Mouse (Mus musculus) T-cell, adult 2 months (primary cell): Measurements from ENCODE around the gene Fxyd4.

Experiments
- DNase-seq: peaks from one replicate; pipeline ENCODE4 v3.0.0; 2022; ENCODE audit warnings: low spot score

Gene Fxyd4

GRCm38 (mm10) chr6:117917576-117917975 is 19.9 kb downstream of the Fxyd4 start:
- DNase-seq: peak; percentile 79

DNA sequence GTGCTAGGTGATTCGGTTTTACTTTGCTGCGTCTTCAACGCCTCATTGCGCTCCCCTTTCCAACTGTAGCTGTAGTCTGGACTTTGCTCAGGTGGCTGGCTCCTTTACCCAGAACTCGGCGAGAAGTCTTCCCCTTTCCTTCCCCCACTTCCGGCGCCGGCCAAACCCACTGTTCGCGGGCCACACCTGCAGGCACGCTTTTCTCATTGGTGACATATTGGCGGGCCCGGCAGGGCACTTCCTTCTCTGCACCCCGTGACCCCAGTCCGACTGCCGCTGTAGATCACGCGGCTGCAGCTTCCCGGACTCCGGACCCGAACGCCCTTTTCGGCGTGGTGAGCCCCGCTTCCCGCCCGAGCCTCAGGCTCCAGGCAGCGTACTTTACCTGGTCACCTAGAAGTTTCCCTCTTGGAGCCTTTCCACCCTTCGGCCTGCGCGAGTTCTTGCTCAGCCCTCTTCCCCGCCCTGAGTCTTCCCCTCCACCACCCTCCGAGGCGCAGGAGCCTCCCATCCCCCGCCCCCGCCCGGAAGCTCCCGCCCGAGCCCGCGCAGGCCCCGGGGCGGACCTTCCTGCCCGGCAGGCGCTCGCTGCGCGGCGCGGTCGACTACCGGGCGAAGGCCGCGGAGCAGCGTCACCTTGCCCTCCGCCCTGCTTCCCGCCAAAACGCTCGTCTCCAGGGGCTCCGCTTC is 20.6 kb downstream of the Fxyd4 start:
- peak; percentile 86 for DNase-seq

DNA sequence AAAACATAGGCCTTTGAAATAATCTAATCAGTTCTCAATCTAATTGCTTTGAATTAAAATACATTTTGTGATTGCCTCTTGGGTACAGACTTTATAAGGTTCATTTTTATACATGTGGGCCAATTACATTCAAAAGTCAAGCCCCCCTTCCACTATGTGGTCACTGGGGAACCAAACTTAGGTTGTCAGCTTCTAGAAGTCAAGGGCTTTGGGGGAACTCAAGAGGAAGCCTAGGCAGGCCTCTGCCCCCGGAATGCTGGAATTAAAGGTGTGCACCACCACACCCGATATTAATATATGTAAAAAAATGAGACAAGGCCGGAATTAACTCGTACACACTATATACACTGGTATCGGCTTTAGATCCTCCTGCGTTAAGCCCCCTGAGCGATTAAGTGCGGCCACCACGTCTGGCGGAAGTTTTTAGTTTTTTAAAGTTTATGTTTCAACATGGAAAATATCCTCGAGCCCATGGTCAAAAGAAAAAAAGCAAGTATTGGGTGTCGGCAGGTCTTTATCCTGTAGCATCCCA is 21.2 kb downstream of the Fxyd4 start:
- no peak for DNase-seq

DNA sequence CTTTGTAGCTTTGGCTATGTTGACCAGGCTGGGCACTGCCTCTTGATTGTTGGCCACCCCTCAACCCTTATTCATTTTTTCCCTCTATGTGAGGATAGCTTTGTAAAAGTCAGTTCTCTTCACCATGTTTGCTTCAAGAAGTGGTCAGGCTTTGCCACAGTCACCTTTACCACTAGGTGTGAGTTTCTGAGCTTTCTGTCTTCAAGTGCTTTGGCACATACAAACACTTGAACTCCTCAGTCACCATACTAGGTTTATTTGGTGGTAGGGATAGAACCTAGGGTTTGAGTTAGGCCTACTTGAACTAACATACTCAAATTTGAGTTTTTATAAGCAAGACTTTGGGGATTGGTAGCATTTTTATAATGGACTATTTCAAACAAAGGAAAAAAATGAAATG is 23.0 kb downstream of the Fxyd4 start:
- no peak for DNase-seq

DNA sequence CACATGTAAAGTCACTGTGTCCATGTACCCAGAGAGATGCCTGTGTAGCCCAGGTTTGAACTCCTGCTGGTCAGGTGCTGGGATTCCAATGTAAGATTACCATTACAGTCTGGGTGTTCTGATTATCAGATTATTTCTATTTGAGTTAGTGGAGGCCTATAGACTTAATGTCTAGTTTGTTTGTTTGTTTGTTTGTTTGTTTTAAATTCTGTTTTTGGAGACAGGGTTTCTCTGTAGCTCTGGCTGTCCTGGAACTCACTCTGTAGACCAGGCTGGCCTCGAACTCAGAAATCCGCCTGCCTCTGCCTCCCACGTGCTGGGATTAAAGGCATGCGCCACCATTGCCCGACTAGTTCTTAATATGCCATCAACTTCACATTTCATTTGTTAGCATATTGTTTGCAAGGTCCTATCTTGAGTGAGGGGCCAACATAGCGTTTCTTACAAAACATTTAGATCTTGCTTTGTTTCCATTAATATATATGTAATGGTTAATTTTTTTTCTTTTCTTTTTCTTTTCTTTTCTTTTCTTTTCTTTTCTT is 27.3 kb downstream of the Fxyd4 start:
- no peak for DNase-seq

- DNase-seq: no peak
These were observed 29.0 kb downstream of the Fxyd4 start for GRCm38 (mm10) chr6:117908424-117908900.

DNA sequence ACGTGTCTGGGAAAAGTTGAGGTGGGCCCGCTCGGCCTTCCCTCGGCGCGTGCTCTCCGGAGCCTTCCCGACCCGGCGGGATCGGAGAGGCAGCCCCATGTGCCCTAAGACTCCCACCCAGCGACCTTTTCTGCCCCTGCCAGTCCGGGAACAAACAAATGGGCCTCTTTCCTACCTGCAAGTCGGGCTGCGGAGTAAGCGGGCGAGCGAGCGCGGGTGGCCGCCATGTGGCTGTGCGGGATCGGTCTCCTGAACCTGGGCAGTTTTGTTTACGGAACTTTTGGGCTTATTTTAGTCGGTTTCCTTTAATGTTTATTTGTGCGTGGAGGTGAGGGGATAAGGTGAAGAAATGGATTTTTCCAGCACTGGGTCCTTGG is 29.5 kb downstream of the Fxyd4 start:
- DNase-seq: no peak

DNA sequence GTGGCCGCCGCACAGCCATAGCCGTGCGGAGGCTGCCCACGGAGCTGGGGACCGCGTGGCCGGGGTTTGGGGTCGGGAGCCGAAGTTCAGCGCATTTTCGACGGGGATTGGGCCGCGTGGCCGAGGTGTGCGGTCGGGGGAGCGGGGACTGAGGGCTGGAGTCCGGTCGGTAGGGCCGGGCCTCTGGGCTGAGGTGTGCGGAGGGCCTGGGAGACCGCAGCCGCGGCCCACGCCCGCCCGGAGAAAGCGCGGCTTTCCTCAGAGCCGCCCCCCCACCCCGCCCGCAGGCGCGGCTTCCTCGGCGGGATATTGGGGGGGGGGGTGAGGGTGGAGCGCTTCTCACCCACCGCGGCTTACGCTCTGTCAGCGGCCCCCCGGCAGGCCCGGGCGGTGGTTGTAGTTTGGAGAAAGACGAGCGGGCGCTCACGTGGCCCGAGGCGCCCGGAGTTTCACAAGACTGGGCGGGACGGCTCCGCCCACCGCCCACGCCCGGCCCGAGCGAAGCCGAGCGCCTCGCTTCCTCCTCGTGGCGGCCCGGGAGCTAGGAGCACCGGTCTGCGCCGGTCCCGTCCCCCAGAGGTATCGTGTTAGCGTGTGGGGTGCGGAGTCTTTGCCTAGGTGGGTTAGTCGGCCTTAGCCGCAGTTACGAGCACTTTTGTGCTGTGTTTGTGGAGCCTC is 30.1 kb downstream of the Fxyd4 start:
- peak; percentile 93 for DNase-seq

- peak; percentile 98 for DNase-seq
These were observed 30.8 kb downstream of the Fxyd4 start for GRCm38 (mm10) chr6:117906590-117907271.

- DNase-seq: no peak
These were observed 31.4 kb downstream of the Fxyd4 start for GRCm38 (mm10) chr6:117906015-117906531.

- no peak for DNase-seq
These were observed 32.1 kb downstream of the Fxyd4 start for GRCm38 (mm10) chr6:117905260-117905930.

- DNase-seq: no peak
These were observed 33.7 kb downstream of the Fxyd4 start for GRCm38 (mm10) chr6:117903836-117904235.

GRCm38 (mm10) chr6:117902556-117902955 is 34.9 kb downstream of the Fxyd4 start:
- no peak for DNase-seq

- DNase-seq: no peak
These were observed 35.7 kb downstream of the Fxyd4 start for GRCm38 (mm10) chr6:117901510-117902402.

DNA sequence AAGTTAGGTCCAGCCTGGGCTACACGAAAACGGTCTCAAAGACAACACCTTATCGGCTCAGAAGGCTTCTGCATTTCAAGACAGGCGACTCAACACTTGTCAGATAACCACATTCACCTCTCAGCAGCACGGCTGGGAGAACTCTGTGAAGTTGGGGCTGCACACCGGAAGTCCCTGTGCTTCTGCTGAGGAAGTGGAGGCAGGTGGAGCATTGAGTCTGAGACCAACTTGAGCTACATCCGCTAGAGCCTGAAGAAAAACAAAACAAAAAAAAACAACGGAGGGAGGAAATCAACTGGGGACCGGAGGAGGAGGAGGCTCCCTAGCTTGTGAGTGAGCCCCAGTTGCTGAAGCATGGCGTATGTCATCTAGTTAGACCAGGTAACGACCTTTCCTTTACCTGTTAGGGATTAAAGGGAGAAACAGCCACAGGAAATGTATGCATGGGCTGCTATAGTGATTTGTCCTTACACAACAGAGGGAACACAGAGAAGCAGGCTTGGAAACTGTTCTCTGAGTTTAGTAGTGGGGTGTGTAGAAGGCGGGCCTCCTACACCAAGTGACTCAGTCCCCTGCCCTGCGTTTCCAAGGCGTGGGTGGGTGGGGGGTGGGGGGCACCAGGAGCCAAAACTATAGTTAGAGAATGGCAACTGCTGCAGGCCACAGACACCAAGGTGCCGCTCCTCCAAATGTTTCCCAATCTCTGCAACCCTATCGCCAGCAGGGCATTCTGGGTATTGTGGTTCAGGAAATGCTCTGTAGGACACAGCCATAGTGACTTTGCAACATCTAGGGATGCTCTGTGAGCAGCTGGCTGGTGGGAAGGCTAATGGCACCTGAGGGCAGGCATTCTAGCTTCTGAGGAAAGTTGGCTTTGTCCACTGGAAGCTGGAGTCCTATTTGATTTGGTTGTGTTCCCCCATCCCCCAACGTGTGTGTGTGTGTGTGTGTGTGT is 37.1 kb downstream of the Fxyd4 start, which contains the start of gene Hnrnpf:
Gene Hnrnpf, plus strand, starts transcription at position 199 of the 955 bp plus-strand sequence.
- DNase-seq: peak; percentile 92

DNA sequence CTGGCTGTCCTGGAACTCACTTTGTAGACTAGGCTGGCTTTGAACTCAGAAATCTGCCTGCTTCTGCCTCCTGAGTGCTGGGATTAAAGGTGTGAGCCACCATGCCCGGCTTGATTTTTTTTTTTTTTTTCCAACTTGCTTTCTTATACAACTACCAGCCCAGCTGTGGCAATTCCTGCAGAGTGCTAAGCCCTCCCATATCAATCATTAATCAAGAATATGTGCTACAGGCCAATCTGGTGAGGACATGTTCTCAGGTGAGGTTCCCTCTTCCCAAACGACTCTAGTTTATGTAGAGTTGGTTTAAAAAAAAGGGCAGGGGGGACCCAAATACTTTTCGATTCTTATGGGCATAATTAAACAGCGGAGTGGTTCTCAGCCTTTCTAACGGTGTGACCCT is 39.7 kb downstream of the Fxyd4 start:
- no peak for DNase-seq

DNA sequence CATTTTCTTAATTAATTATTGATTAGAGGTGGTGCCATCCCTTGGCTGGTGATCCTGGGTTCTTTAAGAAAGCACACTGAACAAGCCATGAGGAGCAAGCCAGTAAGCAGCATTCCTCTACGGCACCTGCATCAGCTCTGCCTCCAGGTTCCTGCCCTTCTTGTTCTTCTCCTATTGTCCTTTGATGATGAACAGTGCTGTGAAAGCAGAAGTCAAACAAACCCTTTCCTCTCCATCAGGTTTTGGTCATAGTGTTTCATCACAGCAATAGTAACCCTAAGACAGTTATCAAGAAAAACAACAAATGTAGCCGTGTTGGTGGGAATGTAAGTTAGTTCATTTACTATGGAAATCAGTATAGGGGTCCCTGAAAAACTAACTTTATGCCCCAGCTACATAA is 44.1 kb downstream of the Fxyd4 start:
- DNase-seq: no peak

DNA sequence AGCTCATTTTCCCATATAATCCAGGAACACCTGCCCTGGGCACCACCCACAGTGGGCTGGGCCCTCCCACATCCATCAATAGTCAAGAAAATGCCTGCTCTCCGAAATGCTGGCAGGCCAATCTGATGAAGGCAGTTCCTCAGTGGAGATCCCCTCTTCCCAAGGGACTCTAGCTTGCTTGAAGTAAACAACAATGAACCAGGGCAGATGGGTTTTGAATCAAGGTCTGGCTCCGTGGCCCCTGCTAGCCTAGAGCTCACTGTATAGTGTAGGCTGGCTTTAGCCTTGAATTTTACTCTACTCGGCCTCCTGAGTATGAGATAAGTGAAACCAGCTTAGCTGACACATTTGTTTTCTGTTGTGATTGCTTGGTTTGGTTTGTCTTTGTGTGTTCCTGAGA is 45.1 kb downstream of the Fxyd4 start:
- DNase-seq: no peak

DNA sequence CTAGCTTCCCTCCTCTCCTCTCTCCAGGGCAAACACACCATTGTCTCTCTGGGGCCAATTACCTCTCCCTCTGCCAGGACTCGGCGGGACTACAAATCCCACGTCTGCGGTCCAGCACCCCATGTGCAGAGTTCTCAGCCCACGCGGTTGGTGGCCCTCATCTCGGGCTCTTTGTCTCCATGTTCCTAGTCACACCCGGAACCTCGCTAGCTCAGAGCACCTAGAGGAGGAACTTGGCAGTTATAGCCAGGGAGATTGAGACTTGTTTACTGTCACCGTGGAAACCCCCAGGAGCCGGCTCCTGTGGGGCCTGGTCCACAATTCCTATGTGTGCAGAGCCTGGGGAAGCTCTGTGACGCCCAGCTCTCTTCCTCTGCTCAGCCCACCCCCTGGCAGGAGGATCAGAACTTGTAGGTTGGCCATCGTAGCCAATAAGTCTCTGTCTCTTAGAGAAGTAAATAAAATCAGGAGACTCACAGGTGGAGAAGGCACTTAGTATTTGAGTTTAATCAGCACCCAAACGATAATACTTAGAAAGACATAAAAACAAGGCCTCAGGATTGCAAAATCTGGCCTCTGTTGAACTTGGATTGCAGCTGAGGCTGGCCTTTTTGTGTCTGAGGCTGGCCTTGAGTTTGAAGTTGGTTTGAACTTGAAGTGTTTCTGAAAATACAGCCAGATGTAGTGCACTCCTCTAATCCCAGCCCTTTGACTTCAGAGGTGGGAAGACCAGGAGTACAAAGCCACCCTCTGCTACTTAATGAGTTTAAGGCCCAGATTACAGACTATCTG is 45.9 kb downstream of the Fxyd4 start:
- peak; percentile 66 for DNase-seq
